Mouse (Mus musculus): Measurements from ENCODE around the gene Lrfn1. TPM values are rescaled to one million over a fixed set of nuclear protein-coding genes. Genes with fewer than 3 reads are reported as not detected.
"Not testable (repeated sequence)": the region's sequence is repeated elsewhere in the genome, so short reads cannot be mapped to it uniquely, and the experiment has no call there.

Lrfn1 gene
- total and polyA plus RNA-seq, 2 experiments from 2014 or later, result 0.31 to 3.9 TPM

- Histone ChIP-seq H3K4me1 (ENCODE audit: control insufficient read depth, insufficient read depth) (no peaks in the 10 kb centered on the region), H3K27ac (ENCODE audit: low read depth) (no peak overlapping the region), H3K4me3 (ENCODE audit: low read depth, low read length) (no peak overlapping the region), H3K27me3 (ENCODE audit: control insufficient read depth, insufficient read depth, low read length) (no peaks in the 10 kb centered on the region), H3K9me3 (replicated peaks; ENCODE audit: control insufficient read depth, low read length) (no peaks in the 10 kb centered on the region), H3K4me2 (ENCODE audit: low read depth, low read length) (no peak overlapping the region), H3K36me3 (replicated peaks; ENCODE audit: control insufficient read depth, insufficient read depth, low read length) (no peaks in the 10 kb centered on the region), H3K9ac (replicated peaks; ENCODE audit: low read depth, low read length) (no peak overlapping the region)
- no peak for ATAC-seq (ENCODE audit: insufficient read depth, low read depth)
- 4% methylated on average over 5 of the region's 5 CpGs for WGBS
- no peak for DNase-seq (ENCODE audit: low spot score)
- TF ChIP-seq CTCF (IDR thresholded peaks at IDR 0.05; ENCODE audit: low read depth), result no peak
- no peak for TF ChIP-seq EP300 (IDR thresholded peaks at IDR 0.05; ENCODE audit: low read depth)
Observed at GRCm38 (mm10) chr7:28505585-28505984, 53.8 kb downstream of the Lrfn1 start.

GRCm38 (mm10) chr7:28509121-28509520 is 57.3 kb downstream of the Lrfn1 start:
- H3K27me3 ChIP-seq (ENCODE audit: control insufficient read depth, insufficient read depth, low read length); ATAC-seq (ENCODE audit: insufficient read depth, low read depth): not testable (repeated sequence)

GRCm38 (mm10) chr7:28510405-28510974 is 58.7 kb downstream of the Lrfn1 start, which contains the start of gene Ifnl2:
Gene Ifnl2 (minus strand): TSS chr7:28510455.
- H3K9ac ChIP-seq (replicated peaks; ENCODE audit: low read depth, low read length); H3K4me1 ChIP-seq (ENCODE audit: control insufficient read depth, insufficient read depth); H3K27me3 ChIP-seq (ENCODE audit: control insufficient read depth, insufficient read depth, low read length); H3K9me3 ChIP-seq (replicated peaks; ENCODE audit: control insufficient read depth, low read length); H3K27ac ChIP-seq (ENCODE audit: low read depth); DNase-seq (ENCODE audit: low spot score); H3K36me3 ChIP-seq (replicated peaks; ENCODE audit: control insufficient read depth, insufficient read depth, low read length); H3K4me2 ChIP-seq (ENCODE audit: low read depth, low read length); ATAC-seq (ENCODE audit: insufficient read depth, low read depth); H3K4me3 ChIP-seq (ENCODE audit: low read depth, low read length): not testable (repeated sequence)
- 57% methylated on average over 8 of the region's 8 CpGs for WGBS

More at GRCm38 (mm10) chr7:28509121-28509520, 57.3 kb downstream of the Lrfn1 start:
- H3K27ac ChIP-seq (ENCODE audit: low read depth); H3K9me3 ChIP-seq (replicated peaks; ENCODE audit: control insufficient read depth, low read length); H3K4me3 ChIP-seq (ENCODE audit: low read depth, low read length); H3K4me1 ChIP-seq (ENCODE audit: control insufficient read depth, insufficient read depth); H3K9ac ChIP-seq (replicated peaks; ENCODE audit: low read depth, low read length); H3K4me2 ChIP-seq (ENCODE audit: low read depth, low read length); DNase-seq (ENCODE audit: low spot score); H3K36me3 ChIP-seq (replicated peaks; ENCODE audit: control insufficient read depth, insufficient read depth, low read length): not testable (repeated sequence)
- WGBS, result 42% methylated on average over 2 of the region's 2 CpGs

GRCm38 (mm10) chr7:28511441-28511840 is 59.7 kb downstream of the Lrfn1 start:
- H3K27me3 ChIP-seq (ENCODE audit: control insufficient read depth, insufficient read depth, low read length), result no peaks in the 10 kb centered on the region
- H3K4me3 ChIP-seq (ENCODE audit: low read depth, low read length), result no peak overlapping the region
- H3K36me3 ChIP-seq (replicated peaks; ENCODE audit: control insufficient read depth, insufficient read depth, low read length), result no peaks in the 10 kb centered on the region
- H3K9me3 ChIP-seq (replicated peaks; ENCODE audit: control insufficient read depth, low read length), result no peaks in the 10 kb centered on the region
- no peak for DNase-seq (ENCODE audit: low spot score)
- WGBS, result 66% methylated on average over 8 of the region's 8 CpGs
- TF ChIP-seq CTCF (IDR thresholded peaks at IDR 0.05; ENCODE audit: low read depth) (no peak), EP300 (IDR thresholded peaks at IDR 0.05; ENCODE audit: low read depth) (no peak)
- H3K9ac ChIP-seq (replicated peaks; ENCODE audit: low read depth, low read length), result no peak overlapping the region
- H3K27ac ChIP-seq (ENCODE audit: low read depth), result no peak overlapping the region
- no peak for ATAC-seq (ENCODE audit: insufficient read depth, low read depth)
- H3K4me2 ChIP-seq (ENCODE audit: low read depth, low read length), result no peak overlapping the region
- no peaks in the 10 kb centered on the region for H3K4me1 ChIP-seq (ENCODE audit: control insufficient read depth, insufficient read depth)

Other genes starting within 250 kb of the Lrfn1 start
- 6.5 and 18.2 TPM in 2 replicates for gene Eid2, start 184.1 kb upstream of the Lrfn1 start, total RNA-seq (2014; rRNA removed; ENCODE audit: low replicate concordance)
- 1.4 and 1.6 TPM in 2 replicates for gene Eid2, start 184.1 kb upstream of the Lrfn1 start, polyA plus RNA-seq (2015; fragmentation: Nextera tagmentation; extraction: Ambion mirVana)
- 4.4 and 13.0 TPM in 2 replicates for gene Eid2b, start 174.2 kb upstream of the Lrfn1 start, total RNA-seq (2014; rRNA removed; ENCODE audit: low replicate concordance)
- 9.1 and 9.7 TPM in 2 replicates for gene Eid2b, start 174.2 kb upstream of the Lrfn1 start, polyA plus RNA-seq (2015; fragmentation: Nextera tagmentation; extraction: Ambion mirVana)
- gene Selenov, start 160.8 kb upstream of the Lrfn1 start, total RNA-seq (2014; rRNA removed; ENCODE audit: low replicate concordance), result not detected in 2 replicates
- not detected in 2 replicates for gene Selenov, start 160.8 kb upstream of the Lrfn1 start, polyA plus RNA-seq (2015; fragmentation: Nextera tagmentation; extraction: Ambion mirVana)
- not detected in 2 replicates for gene Dll3, start 149.7 kb upstream of the Lrfn1 start, total RNA-seq (2014; rRNA removed; ENCODE audit: low replicate concordance)
- not detected in 2 replicates for gene Dll3, start 149.7 kb upstream of the Lrfn1 start, polyA plus RNA-seq (2015; fragmentation: Nextera tagmentation; extraction: Ambion mirVana)
- 60.6 and 69.9 TPM in 2 replicates for gene Timm50, start 139.9 kb upstream of the Lrfn1 start, total RNA-seq (2014; rRNA removed; ENCODE audit: low replicate concordance)
- gene Timm50, start 139.9 kb upstream of the Lrfn1 start, polyA plus RNA-seq (2015; fragmentation: Nextera tagmentation; extraction: Ambion mirVana), result 90.1 and 90.6 TPM in 2 replicates
- 52.3 and 71.4 TPM in 2 replicates for gene Supt5, start 113.2 kb upstream of the Lrfn1 start, total RNA-seq (2014; rRNA removed; ENCODE audit: low replicate concordance)
- 36.4 and 36.6 TPM in 2 replicates for gene Supt5, start 113.2 kb upstream of the Lrfn1 start, polyA plus RNA-seq (2015; fragmentation: Nextera tagmentation; extraction: Ambion mirVana)
- 145 and 161 TPM in 2 replicates for gene Rps16, start 101.3 kb upstream of the Lrfn1 start, total RNA-seq (2014; rRNA removed; ENCODE audit: low replicate concordance)
- gene Rps16, start 101.3 kb upstream of the Lrfn1 start, polyA plus RNA-seq (2015; fragmentation: Nextera tagmentation; extraction: Ambion mirVana), result 481 and 513 TPM in 2 replicates
- 23.5 and 41.7 TPM in 2 replicates for gene Plekhg2, start 79.4 kb upstream of the Lrfn1 start, total RNA-seq (2014; rRNA removed; ENCODE audit: low replicate concordance)
- 11.8 and 13.7 TPM in 2 replicates for gene Plekhg2, start 79.4 kb upstream of the Lrfn1 start, polyA plus RNA-seq (2015; fragmentation: Nextera tagmentation; extraction: Ambion mirVana)
- gene Zfp36, start 71.7 kb upstream of the Lrfn1 start, total RNA-seq (2014; rRNA removed; ENCODE audit: low replicate concordance), result 10.8 and 19.2 TPM in 2 replicates
- gene Zfp36, start 71.7 kb upstream of the Lrfn1 start, polyA plus RNA-seq (2015; fragmentation: Nextera tagmentation; extraction: Ambion mirVana), result 12.5 and 13.6 TPM in 2 replicates
- gene Med29, start 59.3 kb upstream of the Lrfn1 start, total RNA-seq (2014; rRNA removed; ENCODE audit: low replicate concordance), result 42.1 and 51.4 TPM in 2 replicates
- gene Med29, start 59.3 kb upstream of the Lrfn1 start, polyA plus RNA-seq (2015; fragmentation: Nextera tagmentation; extraction: Ambion mirVana), result 44.1 and 45.8 TPM in 2 replicates
- 29.8 and 66.1 TPM in 2 replicates for gene Paf1, start 59.0 kb upstream of the Lrfn1 start, total RNA-seq (2014; rRNA removed; ENCODE audit: low replicate concordance)
- gene Paf1, start 59.0 kb upstream of the Lrfn1 start, polyA plus RNA-seq (2015; fragmentation: Nextera tagmentation; extraction: Ambion mirVana), result 54.2 and 56.5 TPM in 2 replicates
- gene Gmfg, start 14.5 kb upstream of the Lrfn1 start, total RNA-seq (2014; rRNA removed; ENCODE audit: low replicate concordance), result 1.5 and 3.0 TPM in 2 replicates
- 8.9 and 9.8 TPM in 2 replicates for gene Gmfg, start 14.5 kb upstream of the Lrfn1 start, polyA plus RNA-seq (2015; fragmentation: Nextera tagmentation; extraction: Ambion mirVana)
- not detected in 2 replicates for gene Ifnl2, start 58.5 kb downstream of the Lrfn1 start, total RNA-seq (2014; rRNA removed; ENCODE audit: low replicate concordance)
- not detected in 2 replicates for gene Ifnl2, start 58.5 kb downstream of the Lrfn1 start, polyA plus RNA-seq (2015; fragmentation: Nextera tagmentation; extraction: Ambion mirVana)
- not detected in 2 replicates for gene Ifnl3, start 70.9 kb downstream of the Lrfn1 start, total RNA-seq (2014; rRNA removed; ENCODE audit: low replicate concordance)
- gene Ifnl3, start 70.9 kb downstream of the Lrfn1 start, polyA plus RNA-seq (2015; fragmentation: Nextera tagmentation; extraction: Ambion mirVana), result not detected in 2 replicates
- gene Sycn, start 88.9 kb downstream of the Lrfn1 start, total RNA-seq (2014; rRNA removed; ENCODE audit: low replicate concordance), result not detected in 2 replicates
- not detected in 2 replicates for gene Sycn, start 88.9 kb downstream of the Lrfn1 start, polyA plus RNA-seq (2015; fragmentation: Nextera tagmentation; extraction: Ambion mirVana)
- gene Nccrp1, start 95.3 kb downstream of the Lrfn1 start, total RNA-seq (2014; rRNA removed; ENCODE audit: low replicate concordance), result not detected in 2 replicates
- not detected in 2 replicates for gene Nccrp1, start 95.3 kb downstream of the Lrfn1 start, polyA plus RNA-seq (2015; fragmentation: Nextera tagmentation; extraction: Ambion mirVana)
- 37.0 and 53.5 TPM in 2 replicates for gene Samd4b, start 146.2 kb downstream of the Lrfn1 start, total RNA-seq (2014; rRNA removed; ENCODE audit: low replicate concordance)
- 12.3 and 12.4 TPM in 2 replicates for gene Samd4b, start 146.2 kb downstream of the Lrfn1 start, polyA plus RNA-seq (2015; fragmentation: Nextera tagmentation; extraction: Ambion mirVana)
- 12.7 and 17.1 TPM in 2 replicates for gene Pak4, start 146.2 kb downstream of the Lrfn1 start, total RNA-seq (2014; rRNA removed; ENCODE audit: low replicate concordance)
- 11.3 and 12.0 TPM in 2 replicates for gene Pak4, start 146.2 kb downstream of the Lrfn1 start, polyA plus RNA-seq (2015; fragmentation: Nextera tagmentation; extraction: Ambion mirVana)
- not detected in 2 replicates for gene Acp7, start 179.4 kb downstream of the Lrfn1 start, total RNA-seq (2014; rRNA removed; ENCODE audit: low replicate concordance)
- gene Acp7, start 179.4 kb downstream of the Lrfn1 start, polyA plus RNA-seq (2015; fragmentation: Nextera tagmentation; extraction: Ambion mirVana), result not detected in 2 replicates
- gene Fbxo27, start 240.9 kb downstream of the Lrfn1 start, total RNA-seq (2014; rRNA removed; ENCODE audit: low replicate concordance), result 0.73 and 0.93 TPM in 2 replicates
- 1.5 and 1.7 TPM in 2 replicates for gene Fbxo27, start 240.9 kb downstream of the Lrfn1 start, polyA plus RNA-seq (2015; fragmentation: Nextera tagmentation; extraction: Ambion mirVana)